Mouse (Mus musculus) heart, adult 2 months (tissue): ENCODE results near the gene Akap12.

Experiments used
- CTCF ChIP-seq: fragments of 200-600 bp; IDR thresholded peaks from 2 replicates; pipeline ENCODE4 v1.8.1; 2022; ENCODE audit warnings: antibody characterized with exemption, mild to moderate bottlenecking, moderate library complexity
- EP300 ChIP-seq: fragments of 200-500 bp; IDR thresholded peaks from 2 replicates; pipeline ENCODE4 v1.6.1; 2011; ENCODE audit warnings: low read depth, low read length, control low read depth; ENCODE audit not compliant: insufficient read depth
- POLR2A ChIP-seq: fragments of 200-500 bp; IDR thresholded peaks from 2 replicates; pipeline ENCODE4 v1.6.1; 2011; ENCODE audit warnings: mild to moderate bottlenecking, low read depth, low read length, control low read depth; ENCODE audit not compliant: insufficient read depth

DNA sequence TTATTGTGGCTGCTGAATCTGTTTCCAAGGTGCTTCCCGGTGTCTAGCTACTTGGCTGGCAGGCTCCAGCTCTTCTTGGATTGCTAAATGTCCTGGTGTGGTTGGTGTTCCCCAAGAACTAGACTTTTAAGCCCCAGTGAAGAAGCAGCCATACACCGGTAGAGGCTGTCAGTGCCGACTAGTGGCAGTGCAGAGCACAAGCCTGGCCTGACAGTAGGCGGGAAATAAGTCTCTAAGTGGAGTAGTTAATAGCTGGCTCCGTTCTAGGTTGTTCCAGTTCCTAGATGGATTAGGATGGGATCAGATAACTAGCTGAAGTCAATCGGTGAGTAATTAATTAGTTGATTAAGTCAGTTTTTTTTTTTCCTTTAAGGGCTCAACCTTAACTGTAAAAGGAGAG is 125.7 kb downstream of the Akap12 start:
- no peak for TF ChIP-seq POLR2A
- peak; percentile 82 for TF ChIP-seq CTCF
- no peak for TF ChIP-seq EP300
